Mouse (Mus musculus): ENCODE measurements around the gene Aven.

- TF ChIP-seq CTCF (IDR thresholded peaks at IDR 0.05; ENCODE audit: insufficient read depth, low read depth, low read length) (no peak), POLR2A (IDR thresholded peaks at IDR 0.05; ENCODE audit: insufficient read depth, low read depth, low read length) (no peak)
These were observed 11.2 kb upstream of the Aven start for GRCm38 (mm10) chr2:112481564-112481963.

All from olfactory bulb, adult 2 months (tissue).